Mouse (Mus musculus) kidney, postnatal 0 days (tissue): ENCODE data around the gene Cel. TPM values are rescaled to one million over a fixed set of nuclear protein-coding genes. Genes with fewer than 3 reads are reported as not detected.

ENCODE experiments used
- ATAC-seq: fragments of 200-750 bp; cut with Nextera tagmentation; replicated peaks from 2 replicates; pipeline ENCODE4 v1.8.0; 2017; ENCODE audit warnings: low read depth, moderate number of reproducible peaks, moderate TSS enrichment, moderate library complexity; ENCODE audit not compliant: low FRiP score
- DNase-seq: peaks from one replicate; pipeline ENCODE4 v3.0.0-alpha.2; 2016; ENCODE audit warnings: low spot score
- H3K27ac ChIP-seq: fragments of 300-500 bp; sonication (generic); 2 replicates; pipeline ENCODE4 v1.5.1; 2014; ENCODE audit warnings: mild to moderate bottlenecking
- H3K27me3 ChIP-seq: fragments of 300-500 bp; sonication (generic); 2 replicates; pipeline ENCODE4 v1.6.1; 2014; ENCODE audit warnings: low read length, mixed read lengths; ENCODE audit not compliant: insufficient read depth
- H3K36me3 ChIP-seq: fragments of 300-500 bp; sonication (generic); 2 replicates; pipeline ENCODE4 v1.6.1; 2014; ENCODE audit warnings: low read length, mixed read lengths; ENCODE audit not compliant: insufficient read depth
- H3K4me1 ChIP-seq: fragments of 300-500 bp; sonication (generic); replicated peaks from 2 replicates; pipeline ENCODE4 v1.6.1; 2014; ENCODE audit warnings: antibody characterized with exemption, low read length, mixed read lengths; ENCODE audit not compliant: insufficient read depth
- H3K4me2 ChIP-seq: fragments of 300-500 bp; sonication (generic); 2 replicates; pipeline ENCODE4 v1.6.1; 2014; ENCODE audit warnings: mild to moderate bottlenecking, low read length, moderate library complexity, mixed read lengths
- H3K4me3 ChIP-seq: fragments of 300-500 bp; sonication (generic); replicated peaks from 2 replicates; pipeline ENCODE4 v1.5.1; 2014; ENCODE audit warnings: low read depth, low read length
- H3K9ac ChIP-seq: fragments of 300-500 bp; sonication (generic); 2 replicates; pipeline ENCODE4 v1.6.1; 2014; ENCODE audit warnings: low read depth, low read length
- H3K9me3 ChIP-seq: fragments of 300-500 bp; sonication (generic); replicated peaks from 2 replicates; pipeline ENCODE4 v1.6.1; 2016; ENCODE audit warnings: low read length, inconsistent platforms, mixed read lengths
- CTCF ChIP-seq: IDR thresholded peaks from 2 replicates; pipeline ENCODE4 v1.5.1; 2016; ENCODE audit warnings: antibody characterized with exemption, low read depth, mild to moderate bottlenecking, moderate library complexity
- WGBS: fragments of 180-500 bp; shearing (Covaris S2); extraction: QIAGEN DNeasy Blood & Tissue Kit; methylation state at CpG from one replicate; pipeline ENCODE4 v1.1.7; 2014; 5-methylcytosine and 5-hydroxymethylcytosine counted together
- polyA plus RNA-seq: library from polyadenylated mRNA; unstranded; fragments of >200 nt; fragmentation: Nextera tagmentation; extraction: Ambion mirVana; gene quantifications from 2 replicates; pipeline ENCODE4 v1.2.1, GENCODE M21; 2015

Gene Cel
- polyA plus RNA-seq, 1 experiment from 2014 or later: not detected

DNA sequence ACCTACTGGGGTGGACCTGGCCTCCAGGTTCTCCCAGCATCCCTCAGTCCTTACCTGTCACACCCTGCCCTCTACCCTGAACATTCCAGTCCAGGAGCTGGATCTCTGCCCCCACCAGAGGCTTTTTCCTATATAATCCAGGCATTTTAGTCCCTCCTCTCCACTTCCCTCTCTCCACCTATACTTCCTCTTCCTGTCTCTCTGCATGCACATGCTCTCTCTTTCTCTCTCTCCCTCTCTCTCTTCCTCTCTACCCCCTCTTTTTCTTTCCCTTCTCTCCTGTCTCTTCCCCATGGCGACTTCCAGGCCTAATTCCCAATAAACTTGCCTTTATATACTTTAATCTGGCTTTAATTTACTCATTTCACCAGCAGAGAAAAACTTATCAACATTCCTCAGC, 25.4 kb upstream of the Cel start:
- no peaks in the 10 kb centered on the region for H3K4me1 ChIP-seq
- no peak overlapping the region for H3K4me2 ChIP-seq
- no peak overlapping the region for H3K9ac ChIP-seq
- WGBS: 39% methylated on average over 1 of the region's 1 CpGs
- no peak for ATAC-seq
- H3K9me3 ChIP-seq: no peaks in the 10 kb centered on the region
- H3K4me3 ChIP-seq: no peak overlapping the region
- no peak for TF ChIP-seq CTCF
- DNase-seq: no peak
- H3K27me3 ChIP-seq: no peaks in the 10 kb centered on the region
- no peak overlapping the region for H3K27ac ChIP-seq
- H3K36me3 ChIP-seq: no peaks in the 10 kb centered on the region

DNA sequence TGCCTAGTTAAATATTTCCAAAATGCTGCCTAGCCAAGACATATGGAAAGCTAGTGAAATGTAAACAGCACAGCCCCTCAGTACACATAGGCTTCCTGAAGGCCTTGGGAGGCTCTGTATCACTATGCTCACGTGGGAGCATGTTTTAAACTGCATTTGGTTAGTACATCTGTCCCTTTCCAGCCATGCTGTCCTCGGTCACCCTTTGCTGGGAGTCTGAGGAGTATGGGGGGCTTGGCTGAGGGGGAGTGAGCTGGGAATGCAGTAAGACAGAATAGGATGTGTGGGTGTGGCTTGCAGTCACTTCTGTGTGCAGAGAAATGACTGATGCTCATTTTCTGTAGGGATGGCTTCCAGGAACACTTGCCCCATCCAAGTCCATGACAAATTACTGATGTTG, 22.5 kb upstream of the Cel start:
- Histone ChIP-seq H3K9me3 (no peaks in the 10 kb centered on the region), H3K27ac (no peak overlapping the region), H3K4me2 (no peak overlapping the region), H3K4me3 (no peak overlapping the region), H3K9ac (no peak overlapping the region), H3K36me3 (no peaks in the 10 kb centered on the region), H3K27me3 (no peaks in the 10 kb centered on the region), H3K4me1 (peaks cover 5% of the 10 kb centered on the region; the same call in 1 of the 2 replicates)
- 37% methylated on average over 2 of the region's 2 CpGs for WGBS
- no peak for TF ChIP-seq CTCF
- ATAC-seq (no peak), DNase-seq (no peak)

DNA sequence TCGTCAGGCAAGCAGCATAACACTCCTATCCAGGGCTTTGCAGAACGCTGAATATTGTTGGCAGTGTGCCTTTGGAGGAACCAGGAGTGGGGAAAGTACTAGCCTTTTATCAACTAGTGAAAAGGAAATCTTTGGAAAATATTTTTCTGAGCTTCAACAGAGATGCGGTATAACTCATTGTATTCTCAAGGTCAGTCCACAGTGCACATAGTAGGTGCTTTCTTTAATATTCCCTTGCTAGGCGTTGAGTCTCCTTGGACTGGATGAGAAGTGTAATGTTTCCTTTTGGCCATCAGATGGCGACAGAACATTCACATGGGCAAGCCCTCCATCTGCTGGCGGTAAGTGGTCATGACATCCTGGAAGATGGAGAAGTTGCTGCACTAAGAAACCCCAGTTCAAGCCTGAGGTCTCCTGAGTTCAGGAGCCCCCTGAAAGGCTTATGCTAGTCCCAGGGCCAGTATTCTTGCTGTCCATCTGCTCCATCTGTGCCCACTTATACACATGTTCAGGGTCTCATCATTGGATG, 21.9 kb upstream of the Cel start:
- 19% methylated on average over 6 of the region's 6 CpGs for WGBS
- Histone ChIP-seq H3K9me3 (no peaks in the 10 kb centered on the region), H3K27ac (no peak overlapping the region), H3K4me2 (no peak overlapping the region), H3K9ac (no peak overlapping the region), H3K4me3 (no peak overlapping the region), H3K36me3 (0 out of 2 replicates have a peak, but pooled peaks cover 5% of the 10 kb centered on the region), H3K27me3 (no peaks in the 10 kb centered on the region), H3K4me1 (peaks cover 5% of the 10 kb centered on the region; the same call in 1 of the 2 replicates)
- peak; percentile 100 for TF ChIP-seq CTCF
- no peak for ATAC-seq
- peak; percentile 93 for DNase-seq

DNA sequence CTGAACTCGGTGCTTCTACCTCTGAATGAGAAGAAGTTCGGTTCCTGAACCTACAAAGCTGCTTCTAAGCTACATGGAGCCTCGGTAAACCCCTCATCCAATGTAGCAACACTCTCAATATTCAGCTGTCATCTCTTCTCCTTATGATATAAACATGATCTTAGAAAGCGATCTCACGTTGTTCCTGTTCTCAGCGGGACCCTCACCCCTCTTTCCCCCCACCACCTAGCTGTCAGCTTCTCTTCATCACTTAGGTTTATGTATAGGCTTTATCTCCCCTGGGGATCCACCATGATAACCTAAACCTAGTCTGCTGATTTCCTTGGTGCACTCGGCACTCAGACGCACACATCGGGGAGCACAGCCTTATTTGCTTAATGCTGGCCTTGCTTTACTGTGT, 20.4 kb upstream of the Cel start, which contains the start of gene Gtf3c5:
Gene Gtf3c5, minus strand, starts transcription at position 101 of the 400 bp plus-strand sequence.
- Histone ChIP-seq H3K4me2 (peak within 1 kb of the TSS; percentile 75), H3K27me3 (no peaks in the 10 kb centered on the region), H3K36me3 (0 out of 2 replicates have a peak, but pooled peaks cover 10% of the 10 kb centered on the region), H3K4me1 (peaks cover 5% of the 10 kb centered on the region; the same call in 1 of the 2 replicates), H3K4me3 (peak within 1 kb of the TSS; percentile 79), H3K9me3 (no peaks in the 10 kb centered on the region), H3K27ac (peak within 1 kb of the TSS; percentile 93), H3K9ac (peak within 1 kb of the TSS; percentile 76)
- ATAC-seq: no peak
- DNase-seq: no peak
- no peak for TF ChIP-seq CTCF
- 74% methylated on average over 9 of the region's 9 CpGs for WGBS

DNA sequence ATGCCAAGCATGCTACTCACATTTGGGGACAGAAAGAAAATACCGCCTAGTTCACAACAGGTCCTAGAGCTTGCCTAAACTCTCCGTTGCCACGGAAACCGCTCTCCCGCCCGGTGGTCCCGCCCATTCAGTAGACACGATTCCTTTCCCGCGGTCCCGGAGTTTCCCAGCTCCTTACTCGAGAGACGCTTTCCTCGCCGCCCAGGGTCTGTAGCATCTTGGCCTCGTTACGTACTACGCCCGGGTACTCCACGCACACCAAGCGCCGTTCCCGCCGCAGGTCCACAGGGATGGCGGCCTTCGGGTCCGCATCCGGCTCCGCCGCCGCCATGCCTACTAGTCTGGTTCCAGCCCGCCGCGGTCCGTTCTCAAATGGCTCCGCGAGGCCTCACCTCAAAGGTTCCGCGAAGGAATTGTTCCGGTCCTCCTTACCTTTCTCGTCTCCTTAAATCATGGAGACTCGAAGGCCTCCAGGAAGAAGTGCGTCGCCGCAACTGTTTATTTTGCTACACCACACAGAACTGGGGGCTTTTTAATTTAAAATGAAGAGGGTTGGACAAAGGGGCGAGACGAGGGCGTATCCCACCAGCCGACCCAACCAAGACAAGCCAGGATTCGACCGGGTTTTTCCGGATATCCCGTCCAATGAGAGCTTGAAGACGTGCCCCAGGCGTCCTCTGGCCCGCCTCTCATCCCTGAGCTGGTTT, 19.6 kb upstream of the Cel start:
- ATAC-seq (peak; percentile 84), DNase-seq (peak; percentile 96)
- Histone ChIP-seq H3K9me3 (no peaks in the 10 kb centered on the region), H3K9ac (peak overlapping the region; percentile 76), H3K4me1 (peaks cover 5% of the 10 kb centered on the region; the same call in 1 of the 2 replicates), H3K36me3 (peaks cover 14% of the 10 kb centered on the region; the same call in 1 of the 2 replicates), H3K4me3 (peak overlapping the region; percentile 79), H3K4me2 (peak overlapping the region; percentile 75), H3K27ac (peak overlapping the region; percentile 93), H3K27me3 (no peaks in the 10 kb centered on the region)
- under 1% methylated on average over 56 of the region's 56 CpGs for WGBS
- TF ChIP-seq CTCF: no peak

DNA sequence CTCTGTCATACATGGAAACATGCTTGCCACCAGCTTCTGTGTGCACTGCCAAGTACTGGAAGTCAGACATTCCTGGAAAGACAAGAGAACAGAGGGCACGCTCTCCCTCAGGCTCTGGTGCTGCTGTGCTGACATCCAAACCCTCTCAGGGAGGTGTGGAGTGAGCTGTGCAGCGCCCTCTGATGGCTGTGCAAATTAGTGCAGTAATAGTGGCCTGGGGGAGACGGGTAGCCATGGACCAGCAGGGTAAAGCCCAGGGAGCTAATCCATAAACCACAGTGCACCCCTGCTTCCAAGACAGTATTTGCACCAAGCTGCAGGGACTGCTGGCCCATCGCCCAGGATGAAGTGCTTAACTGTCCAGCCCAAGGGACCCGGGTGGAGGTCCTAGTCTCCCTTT, 14.8 kb upstream of the Cel start:
- ATAC-seq (no peak), DNase-seq (no peak)
- peaks cover 5% of the 10 kb centered on the region; the same call in 1 of the 2 replicates for H3K4me1 ChIP-seq
- H3K9me3 ChIP-seq: no peaks in the 10 kb centered on the region
- no peak overlapping the region for H3K4me2 ChIP-seq
- H3K27ac ChIP-seq: no peak overlapping the region
- no peak overlapping the region for H3K4me3 ChIP-seq
- WGBS: 78% methylated on average over 5 of the region's 5 CpGs
- peak; percentile 53 for TF ChIP-seq CTCF
- no peaks in the 10 kb centered on the region for H3K27me3 ChIP-seq
- H3K36me3 ChIP-seq: peaks cover 40% of the 10 kb centered on the region
- H3K9ac ChIP-seq: no peak overlapping the region
